Mouse (Mus musculus): ENCODE measurements around the gene Limch1.

- TF ChIP-seq POLR2A (IDR thresholded peaks at IDR 0.05; ENCODE audit: extremely low read depth, insufficient read depth, low read length) = no peak
- TF ChIP-seq CTCF (IDR thresholded peaks at IDR 0.05; ENCODE audit: low read depth, low read length) = no peak
These were observed 5.8 kb downstream of the Limch1 start for GRCm38 (mm10) chr5:66751332-66751980.
